Mouse (Mus musculus) lung, adult 2 months (tissue): ENCODE measurements around the gene Tlk1.

Experiments
- CTCF ChIP-seq: fragments of 200-500 bp; IDR thresholded peaks from 2 replicates; pipeline ENCODE4 v1.5.1; 2011; ENCODE audit warnings: mild to moderate bottlenecking, low read length, control low read depth; ENCODE audit not compliant: insufficient read depth
- POLR2A ChIP-seq: fragments of 200-500 bp; IDR thresholded peaks from 2 replicates; pipeline ENCODE4 v1.6.1; 2011; ENCODE audit warnings: low read depth, mild to moderate bottlenecking, control low read depth, low read length, borderline replicate concordance; ENCODE audit errors: extremely low read depth

- TF ChIP-seq CTCF (no peak), POLR2A (no peak)
Observed at GRCm38 (mm10) chr2:70742588-70742987, 82.9 kb downstream of the Tlk1 start.
